ENCODE assay signal across 9 mouse cellular contexts in genomic region chr2:4593433-4593832, GRCm38 (mm10). TPM values are rescaled to one million over a fixed set of nuclear protein-coding genes. Genes with fewer than 3 reads are reported as not detected.
DNase-seq lines count a peak whose midpoint lies in the region; ATAC-seq and TF ChIP-seq lines count a peak whose summit lies in the region.
"Had no signal": no experiment of that assay in that cellular context is flagged by ENCODE, and none has a peak within 500 bp of the region (broad histone marks: within the 10 kb centered on the region; RNA-seq: fewer than 3 reads in every experiment).

No protein-coding gene starts in this region.

- no peak overlapping the region for H3K27ac ChIP-seq in hindbrain, embryonic 10.5 days
- H3K27ac ChIP-seq in hindbrain, embryonic 13.5 days: no peak overlapping the region
- no peak overlapping the region for H3K27ac ChIP-seq in forebrain, postnatal 0 days (ENCODE audit: low read depth, low read length)
- no peak overlapping the region for H3K27ac ChIP-seq in hindbrain, embryonic 12.5 days
- H3K27ac ChIP-seq in liver, adult 2 months (replicated peaks; ENCODE audit: insufficient read depth, low read depth, low read length): no peak overlapping the region

- no peaks in the 10 kb centered on the region for H3K79me2 ChIP-seq in liver, adult 2 months (ENCODE audit: control insufficient read depth, insufficient read depth, low read length)

- no peak overlapping the region for H3K9ac ChIP-seq in hindbrain, embryonic 13.5 days
- H3K9ac ChIP-seq in forebrain, postnatal 0 days: no peak overlapping the region
- no peak overlapping the region for H3K9ac ChIP-seq in hindbrain, embryonic 12.5 days
- H3K9ac ChIP-seq in liver, adult 2 months (ENCODE audit: low read depth, low read length): no peak overlapping the region

- DNase-seq in hindbrain, embryonic 10.5 days (ENCODE audit: low spot score): peak; percentile 40
- DNase-seq in adrenal gland, postnatal 25 days: peak; percentile 55
- peak; percentile 33 for DNase-seq in forebrain, postnatal 0 days
- peak; percentile 64 for DNase-seq in liver, adult 2 months (ENCODE audit: extremely low read depth, low read depth, low spot score)
- peak; percentile 50 for DNase-seq in retina, embryonic 14.5 days (ENCODE audit: low spot score)
- DNase-seq in T-cell, adult 2 months (ENCODE audit: low spot score): no peak

- peaks cover 100% of the 10 kb centered on the region for H3K36me3 ChIP-seq in hindbrain, embryonic 10.5 days
- peaks cover 94% of the 10 kb centered on the region for H3K36me3 ChIP-seq in hindbrain, embryonic 13.5 days
- H3K36me3 ChIP-seq in forebrain, postnatal 0 days (ENCODE audit: insufficient read depth): peaks cover 81% of the 10 kb centered on the region
- peaks cover 85% of the 10 kb centered on the region for H3K36me3 ChIP-seq in hindbrain, embryonic 12.5 days
- H3K36me3 ChIP-seq in liver, adult 2 months (ENCODE audit: control insufficient read depth, insufficient read depth, low read length): peaks cover 3% of the 10 kb centered on the region

- H3K4me2 ChIP-seq in hindbrain, embryonic 13.5 days: no peak overlapping the region
- no peak overlapping the region for H3K4me2 ChIP-seq in forebrain, postnatal 0 days (ENCODE audit: low read depth)
- no peak overlapping the region for H3K4me2 ChIP-seq in hindbrain, embryonic 12.5 days (replicated peaks)

- no peak for TF ChIP-seq CTCF in forebrain, postnatal 0 days (IDR thresholded peaks at IDR 0.05; ENCODE audit: low read depth)
- no peak for TF ChIP-seq CTCF in liver, adult 2 months (IDR thresholded peaks at IDR 0.05; ENCODE audit: low read depth, low read length)

- no peaks in the 10 kb centered on the region for H3K9me3 ChIP-seq in hindbrain, embryonic 10.5 days
- H3K9me3 ChIP-seq in hindbrain, embryonic 13.5 days: no peaks in the 10 kb centered on the region
- no peaks in the 10 kb centered on the region for H3K9me3 ChIP-seq in forebrain, postnatal 0 days (ENCODE audit: low read length)
- no peaks in the 10 kb centered on the region for H3K9me3 ChIP-seq in hindbrain, embryonic 12.5 days (replicated peaks)
- H3K9me3 ChIP-seq: G1E had no signal

- no peak overlapping the region for H3K4me3 ChIP-seq in hindbrain, embryonic 10.5 days
- no peak overlapping the region for H3K4me3 ChIP-seq in hindbrain, embryonic 13.5 days
- no peak overlapping the region for H3K4me3 ChIP-seq in forebrain, postnatal 0 days (ENCODE audit: low read depth, low read length)
- H3K4me3 ChIP-seq in hindbrain, embryonic 12.5 days: no peak overlapping the region
- no peak overlapping the region for H3K4me3 ChIP-seq in liver, adult 2 months (ENCODE audit: insufficient read depth, low read depth, low read length)

- 41% methylated on average over 9 of the region's 9 CpGs for WGBS in hindbrain, embryonic 10.5 days
- WGBS in hindbrain, embryonic 13.5 days: 46% methylated on average over 9 of the region's 9 CpGs
- 23% methylated on average over 9 of the region's 9 CpGs for WGBS in forebrain, postnatal 0 days
- 39% methylated on average over 9 of the region's 9 CpGs for WGBS in hindbrain, embryonic 12.5 days
- 8% methylated on average over 9 of the region's 9 CpGs for WGBS in liver, adult 2 months

- ATAC-seq in hindbrain, embryonic 13.5 days (ENCODE audit: low FRiP score): no peak
- peak; percentile 13; the same call in 1 of the 2 replicates for ATAC-seq in forebrain, postnatal 0 days
- ATAC-seq in hindbrain, embryonic 12.5 days (ENCODE audit: low FRiP score): peak; percentile 63

- no peak for TF ChIP-seq POLR2A in liver, adult 2 months (IDR thresholded peaks at IDR 0.05; ENCODE audit: extremely low read depth, insufficient read depth, low read length)

- H3K27me3 ChIP-seq in hindbrain, embryonic 10.5 days (ENCODE audit: insufficient read depth, poor library complexity, severe bottlenecking): no peaks in the 10 kb centered on the region
- H3K27me3 ChIP-seq in hindbrain, embryonic 13.5 days: no peaks in the 10 kb centered on the region
- no peaks in the 10 kb centered on the region for H3K27me3 ChIP-seq in forebrain, postnatal 0 days (ENCODE audit: insufficient read depth, low read length)
- no peaks in the 10 kb centered on the region for H3K27me3 ChIP-seq in hindbrain, embryonic 12.5 days
- no peaks in the 10 kb centered on the region for H3K27me3 ChIP-seq in liver, adult 2 months (ENCODE audit: control insufficient read depth, insufficient read depth, low read length)

- H3K4me1 ChIP-seq in hindbrain, embryonic 10.5 days (replicated peaks): peaks cover 2% of the 10 kb centered on the region
- H3K4me1 ChIP-seq in hindbrain, embryonic 13.5 days (replicated peaks): peaks cover 5% of the 10 kb centered on the region; the same call in 1 of the 2 replicates
- H3K4me1 ChIP-seq in forebrain, postnatal 0 days (ENCODE audit: insufficient read depth): no peaks in the 10 kb centered on the region
- 0 out of 2 replicates have a peak, but pooled peaks cover 3% of the 10 kb centered on the region for H3K4me1 ChIP-seq in hindbrain, embryonic 12.5 days
- H3K4me1 ChIP-seq in liver, adult 2 months (ENCODE audit: control insufficient read depth, insufficient read depth, low read length): peaks cover 12% of the 10 kb centered on the region

RNA-seq across cellular contexts. Expression of gene Prpf18, which starts 58.5 kb away (rescaled TPM):
- polyA plus RNA-seq in hindbrain, embryonic 10.5 days (2016; fragmentation: Nextera tagmentation; extraction: Ambion mirVana): 36.1 and 39.9 TPM in 2 replicates
- polyA plus RNA-seq in hindbrain, embryonic 13.5 days (2015; fragmentation: Nextera tagmentation; extraction: Ambion mirVana): 47.8 and 48.7 TPM in 2 replicates
- 42.7 and 57.4 TPM in 2 replicates for total RNA-seq in adrenal gland, postnatal 25 days (2021)
- 43.0 and 47.2 TPM in 2 replicates for total RNA-seq in forebrain, postnatal 0 days (2014; rRNA removed)
- polyA plus RNA-seq in forebrain, postnatal 0 days (2015; fragmentation: Nextera tagmentation; extraction: Ambion mirVana): 22.0 and 31.4 TPM in 2 replicates
- 50.1 and 56.9 TPM in 2 replicates for polyA plus RNA-seq in hindbrain, embryonic 12.5 days (2016; fragmentation: Nextera tagmentation; extraction: Ambion mirVana)
- total RNA-seq in liver, adult 2 months (2014; rRNA removed): 28.6 and 40.9 TPM in 2 replicates
- 6.5 and 7.8 TPM in 2 replicates for polyA plus RNA-seq in liver, adult 2 months (2012; rRNA removed)
